ENCODE assay signal across 11 mouse cellular contexts in genomic region chr6:91307972-91308371, GRCm38 (mm10).
A peak's percentile ranks its signal among the peaks of the same experiment; 100 is the strongest.
DNase-seq lines count a peak whose midpoint lies in the region; ATAC-seq and TF ChIP-seq lines count a peak whose summit lies in the region.
"Had no signal": no experiment of that assay in that cellular context is flagged by ENCODE, and none has a peak within 500 bp of the region (broad histone marks: within the 10 kb centered on the region; RNA-seq: fewer than 3 reads in every experiment).

No protein-coding gene starts in this region.

- no peaks in the 10 kb centered on the region for H3K27me3 ChIP-seq in liver, adult 2 months (ENCODE audit: control insufficient read depth, insufficient read depth, low read length)
- H3K27me3 ChIP-seq in liver, embryonic 11.5 days (replicated peaks; ENCODE audit: control insufficient read depth, insufficient read depth, low read length) = no peaks in the 10 kb centered on the region
- H3K27me3 ChIP-seq in hindbrain, embryonic 16.5 days (replicated peaks; ENCODE audit: control insufficient read depth, insufficient read depth, low read length) = no peaks in the 10 kb centered on the region
- H3K27me3 ChIP-seq in midbrain, embryonic 15.5 days (replicated peaks) = no peaks in the 10 kb centered on the region
- H3K27me3 ChIP-seq: stomach, embryonic 15.5 days had no signal

- 78% methylated on average over 1 of the region's 1 CpGs for WGBS in liver, adult 2 months
- 58% methylated on average over 1 of the region's 1 CpGs for WGBS in liver, embryonic 11.5 days
- 42% methylated on average over 1 of the region's 1 CpGs for WGBS in hindbrain, embryonic 16.5 days
- WGBS in midbrain, embryonic 15.5 days = 47% methylated on average over 1 of the region's 1 CpGs

- H3K9me3 ChIP-seq in liver, embryonic 11.5 days (ENCODE audit: control insufficient read depth, low read length) = no peaks in the 10 kb centered on the region
- H3K9me3 ChIP-seq in hindbrain, embryonic 16.5 days (ENCODE audit: control insufficient read depth, low read length) = no peaks in the 10 kb centered on the region
- no peaks in the 10 kb centered on the region for H3K9me3 ChIP-seq in midbrain, embryonic 15.5 days
- H3K9me3 ChIP-seq: stomach, embryonic 15.5 days had no signal

- TF ChIP-seq POLR2A in liver, adult 2 months (IDR thresholded peaks at IDR 0.05; ENCODE audit: extremely low read depth, insufficient read depth, low read length) = no peak

- no peak overlapping the region for H3K4me3 ChIP-seq in liver, adult 2 months (ENCODE audit: insufficient read depth, low read depth, low read length)
- H3K4me3 ChIP-seq in liver, embryonic 11.5 days (ENCODE audit: low read depth, low read length) = no peak overlapping the region
- H3K4me3 ChIP-seq in hindbrain, embryonic 16.5 days (ENCODE audit: low read length) = no peak overlapping the region
- H3K4me3 ChIP-seq in midbrain, embryonic 15.5 days = no peak overlapping the region
- H3K4me3 ChIP-seq: stomach, embryonic 15.5 days had no signal

- no peak overlapping the region for H3K9ac ChIP-seq in liver, adult 2 months (ENCODE audit: low read depth, low read length)
- no peak overlapping the region for H3K9ac ChIP-seq in liver, embryonic 11.5 days (ENCODE audit: low read depth, low read length)
- H3K9ac ChIP-seq in hindbrain, embryonic 16.5 days (ENCODE audit: low read depth, low read length) = no peak overlapping the region
- no peak overlapping the region for H3K9ac ChIP-seq in midbrain, embryonic 15.5 days
- H3K9ac ChIP-seq: stomach, embryonic 15.5 days had no signal

- H3K79me2 ChIP-seq in liver, adult 2 months (ENCODE audit: control insufficient read depth, insufficient read depth, low read length) = no peaks in the 10 kb centered on the region

- peak; percentile 72 to 78 for DNase-seq in cerebellum, postnatal 10 days
- DNase-seq in cerebellum, postnatal 36 days = no peak
- peak; percentile 14 for DNase-seq in liver, adult 2 months (ENCODE audit: extremely low read depth, low read depth, low spot score)
- DNase-seq in liver, embryonic 11.5 days (ENCODE audit: low spot score) = no peak
- DNase-seq in embryo, embryonic 9.5 days (ENCODE audit: extremely low spot score) = no peak
- DNase-seq in gastrocnemius, postnatal 10 days = no peak
- DNase-seq: right cerebral cortex, adult 18-20 months had no signal

- no peak overlapping the region for H3K4me2 ChIP-seq in liver, embryonic 11.5 days
- H3K4me2 ChIP-seq in hindbrain, embryonic 16.5 days (ENCODE audit: low read length) = no peak overlapping the region
- no peak overlapping the region for H3K4me2 ChIP-seq in midbrain, embryonic 15.5 days
- H3K4me2 ChIP-seq: stomach, embryonic 15.5 days had no signal

- TF ChIP-seq CTCF in liver, adult 2 months (IDR thresholded peaks at IDR 0.05; ENCODE audit: low read depth, low read length) = no peak

- ATAC-seq in liver, embryonic 11.5 days (replicated peaks; ENCODE audit: low FRiP score) = no peak
- ATAC-seq in hindbrain, embryonic 16.5 days = peak; percentile 75
- ATAC-seq in midbrain, embryonic 15.5 days (replicated peaks) = 0 out of 2 replicates have a peak, but pooled peaks have one; percentile 50

- no peaks in the 10 kb centered on the region for H3K4me1 ChIP-seq in liver, adult 2 months (ENCODE audit: control insufficient read depth, insufficient read depth, low read length)
- no peaks in the 10 kb centered on the region for H3K4me1 ChIP-seq in liver, embryonic 11.5 days (replicated peaks; ENCODE audit: control insufficient read depth, insufficient read depth, low read length)
- H3K4me1 ChIP-seq in hindbrain, embryonic 16.5 days (ENCODE audit: control insufficient read depth, insufficient read depth, low read depth, low read length) = no peaks in the 10 kb centered on the region
- H3K4me1 ChIP-seq in midbrain, embryonic 15.5 days = no peaks in the 10 kb centered on the region
- H3K4me1 ChIP-seq: stomach, embryonic 15.5 days had no signal

- no peak overlapping the region for H3K27ac ChIP-seq in liver, adult 2 months (replicated peaks; ENCODE audit: insufficient read depth, low read depth, low read length)
- H3K27ac ChIP-seq in liver, embryonic 11.5 days (ENCODE audit: low read depth, low read length) = no peak overlapping the region
- no peak overlapping the region; the same call in 1 of the 2 replicates for H3K27ac ChIP-seq in hindbrain, embryonic 16.5 days (ENCODE audit: low read depth, low read length)
- H3K27ac ChIP-seq in midbrain, embryonic 15.5 days = 0 out of 2 replicates have a peak overlapping the region, but pooled peaks have one; percentile 11
- H3K27ac ChIP-seq: kidney, postnatal 0 days; stomach, embryonic 15.5 days had no signal

- H3K36me3 ChIP-seq in liver, adult 2 months (ENCODE audit: control insufficient read depth, insufficient read depth, low read length) = no peaks in the 10 kb centered on the region
- no peaks in the 10 kb centered on the region for H3K36me3 ChIP-seq in liver, embryonic 11.5 days (ENCODE audit: control insufficient read depth, insufficient read depth, low read length)
- H3K36me3 ChIP-seq in hindbrain, embryonic 16.5 days (ENCODE audit: control insufficient read depth, insufficient read depth, low read length) = no peaks in the 10 kb centered on the region
- no peaks in the 10 kb centered on the region for H3K36me3 ChIP-seq in midbrain, embryonic 15.5 days (replicated peaks)
- H3K36me3 ChIP-seq: stomach, embryonic 15.5 days had no signal

Comparison
In these comparisons a context has a peak if more than half of its experiments do, and no peak if none do; other contexts are left out.
1. DNase-seq: peak in cerebellum, postnatal 10 days (2 of 2) and liver, adult 2 months (single experiment); none in cerebellum, postnatal 36 days (0 of 2), liver, embryonic 11.5 days (single experiment), embryo, embryonic 9.5 days (single experiment) and gastrocnemius, postnatal 10 days (single experiment).